Mouse (Mus musculus): ENCODE measurements at regions not wholly inside any gene's neighbourhood (a gene's known extent, or its start where the extent isn't known, plus 50 kb on each side); places are given as distances from the start of the nearest gene placed in this dataset.

DNA sequence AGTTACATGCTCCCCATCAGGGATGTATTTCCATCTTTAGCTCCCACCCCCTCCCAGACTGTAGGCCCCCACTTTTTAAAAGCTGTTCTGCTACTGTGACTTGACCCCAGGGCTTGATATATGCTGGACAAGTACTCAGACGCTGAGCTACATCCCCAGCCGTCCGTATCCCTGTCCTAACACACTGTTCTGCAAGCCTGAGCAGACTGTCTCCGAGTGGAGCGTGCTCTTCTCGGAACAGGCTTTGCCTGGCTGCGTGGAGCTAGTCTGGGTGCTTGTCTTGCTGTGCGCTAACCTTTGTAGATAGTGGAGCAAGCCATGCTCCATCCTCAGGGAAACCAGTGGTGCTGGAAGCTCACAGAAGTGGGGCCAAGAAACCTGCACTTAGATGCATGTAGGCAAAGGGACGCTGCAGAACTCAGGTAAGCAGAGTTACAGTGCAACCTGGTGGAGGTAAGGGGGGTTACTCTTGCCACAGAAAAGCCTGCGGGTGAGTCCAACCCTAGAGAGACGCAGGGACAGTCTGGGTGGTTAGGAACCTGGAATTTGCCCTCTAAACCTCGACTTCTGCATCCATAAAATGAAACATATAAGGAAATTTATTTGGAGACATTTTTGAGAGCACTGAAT is 67.2 kb upstream of the Dhx40 start:
- ATAC-seq (ENCODE audit: insufficient read depth) = no peak
- TF ChIP-seq CTCF (IDR thresholded peaks at IDR 0.05; ENCODE audit: low read depth) (peak; percentile 50), EP300 (IDR thresholded peaks at IDR 0.05; ENCODE audit: low read depth) (no peak)
- H3K4me2 ChIP-seq (ENCODE audit: low read depth) = no peak overlapping the region

DNA sequence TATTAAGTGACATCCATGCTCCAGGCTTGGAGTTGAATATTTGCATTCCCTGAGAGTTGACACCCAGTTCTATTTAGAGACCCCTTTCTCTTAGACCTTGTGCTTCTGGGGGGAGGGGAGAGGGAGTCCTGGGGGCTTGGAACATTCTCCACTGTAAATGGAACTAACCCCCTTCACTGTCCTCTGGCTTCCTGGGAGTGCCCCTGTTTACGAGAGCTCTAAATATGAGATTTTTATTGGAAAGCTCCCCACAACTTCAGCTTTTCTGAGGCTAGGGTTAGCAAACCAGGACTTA is 65.8 kb upstream of the Dhx40 start:
- H3K4me2 ChIP-seq (ENCODE audit: low read depth) = no peak overlapping the region

More for the DNA sequence above, 67.2 kb upstream of the Dhx40 start:
- H3K27ac ChIP-seq = no peak overlapping the region
- no peaks in the 10 kb centered on the region for H3K27me3 ChIP-seq (ENCODE audit: control insufficient read depth, insufficient read depth, low read length)
- peaks cover 0 to 19% of the 10 kb centered on the region in 2 experiments; a peak in 2 of 4 replicates for H3K4me1 ChIP-seq (replicated peaks; ENCODE audit: control insufficient read depth in 2 of 2, insufficient read depth in 2 of 2, low read length in 1 of 2)
- no peak for DNase-seq (ENCODE audit: low read depth in 3 of 3, low spot score in 3 of 3)
- H3K4me3 ChIP-seq (ENCODE audit: insufficient read depth in 1 of 2, low read depth in 2 of 2, low read length in 2 of 2) = no peak overlapping the region
- no peaks in the 10 kb centered on the region for H3K9me3 ChIP-seq (ENCODE audit: control insufficient read depth, low read length)
- no peak overlapping the region for H3K9ac ChIP-seq (replicated peaks)
- 61% methylated on average over 12 of the region's 12 CpGs for WGBS (ENCODE audit: insufficient replicate concordance)
- no peaks in the 10 kb centered on the region for H3K36me3 ChIP-seq (replicated peaks; ENCODE audit: control insufficient read depth, insufficient read depth, low read depth)

DNA sequence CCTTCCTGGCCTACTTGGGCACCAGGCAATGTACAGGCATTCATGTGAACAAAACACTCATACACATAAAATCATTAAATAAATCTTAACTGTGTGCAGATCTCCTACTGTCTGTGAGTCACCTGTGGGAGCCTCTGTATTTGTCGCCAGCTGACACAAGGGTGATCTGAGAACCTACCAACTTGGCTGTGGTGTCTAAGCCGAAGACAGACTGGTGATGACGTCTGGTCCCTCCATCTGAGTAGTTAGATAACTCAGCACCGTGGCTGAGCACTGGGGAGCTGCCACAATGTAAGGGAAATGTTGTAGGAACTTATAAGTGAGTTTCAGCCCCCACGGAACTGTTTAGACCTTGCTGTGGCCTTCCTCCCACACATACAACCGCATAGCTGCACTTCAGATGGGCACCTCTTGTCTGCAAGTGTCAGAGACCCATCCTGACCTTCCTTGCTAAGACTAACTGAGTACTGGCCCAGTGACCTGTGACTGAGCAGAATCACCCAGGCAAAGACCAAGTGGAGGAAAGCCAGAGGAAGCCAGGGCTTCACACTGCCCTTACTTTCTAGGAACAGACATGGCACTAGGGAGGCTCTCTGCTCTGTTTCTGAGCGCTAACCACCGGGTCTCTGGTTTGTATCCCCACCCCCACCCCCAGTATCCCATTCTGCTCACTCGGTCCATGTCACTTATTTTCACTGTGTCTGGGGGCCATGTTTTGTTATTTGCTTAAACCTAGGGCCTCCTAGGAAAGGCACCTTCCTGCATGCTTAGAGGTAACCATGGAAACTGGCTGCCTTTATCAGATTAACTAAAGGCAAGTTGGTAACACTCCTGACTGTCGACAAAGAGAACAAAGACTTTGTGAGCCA is 65.2 kb upstream of the Dhx40 start:
- Histone ChIP-seq H3K36me3 (replicated peaks; ENCODE audit: control insufficient read depth, insufficient read depth, low read depth) (no peaks in the 10 kb centered on the region), H3K27ac (no peak overlapping the region), H3K4me2 (ENCODE audit: low read depth) (no peak overlapping the region), H3K4me3 (ENCODE audit: insufficient read depth in 1 of 2, low read depth in 2 of 2, low read length in 2 of 2) (no peak overlapping the region), H3K9ac (replicated peaks) (no peak overlapping the region), H3K4me1 (replicated peaks; ENCODE audit: control insufficient read depth in 2 of 2, insufficient read depth in 2 of 2, low read length in 1 of 2) (peaks cover 0 to 19% of the 10 kb centered on the region in 2 experiments; a peak in 2 of 4 replicates), H3K9me3 (ENCODE audit: control insufficient read depth, low read length) (no peaks in the 10 kb centered on the region), H3K27me3 (ENCODE audit: control insufficient read depth, insufficient read depth, low read length) (no peaks in the 10 kb centered on the region)
- 35% methylated on average over 10 of the region's 10 CpGs for WGBS (ENCODE audit: insufficient replicate concordance)
- no peak for DNase-seq (ENCODE audit: low read depth in 3 of 3, low spot score in 3 of 3)
- ATAC-seq (ENCODE audit: insufficient read depth) = no peak
- TF ChIP-seq CTCF (IDR thresholded peaks at IDR 0.05; ENCODE audit: low read depth) = no peak
- TF ChIP-seq EP300 (IDR thresholded peaks at IDR 0.05; ENCODE audit: low read depth) = no peak

More for the DNA sequence above, 65.8 kb upstream of the Dhx40 start:
- Histone ChIP-seq H3K27ac (no peak overlapping the region), H3K27me3 (ENCODE audit: control insufficient read depth, insufficient read depth, low read length) (no peaks in the 10 kb centered on the region), H3K4me1 (replicated peaks; ENCODE audit: control insufficient read depth in 2 of 2, insufficient read depth in 2 of 2, low read length in 1 of 2) (peaks cover 0 to 19% of the 10 kb centered on the region in 2 experiments; a peak in 2 of 4 replicates), H3K4me3 (ENCODE audit: insufficient read depth in 1 of 2, low read depth in 2 of 2, low read length in 2 of 2) (no peak overlapping the region), H3K9me3 (ENCODE audit: control insufficient read depth, low read length) (no peaks in the 10 kb centered on the region), H3K9ac (replicated peaks) (no peak overlapping the region), H3K36me3 (replicated peaks; ENCODE audit: control insufficient read depth, insufficient read depth, low read depth) (no peaks in the 10 kb centered on the region)
- no peak for DNase-seq (ENCODE audit: low read depth in 3 of 3, low spot score in 3 of 3)
- ATAC-seq (ENCODE audit: insufficient read depth) = no peak
- WGBS (ENCODE audit: insufficient replicate concordance) = 68% methylated on average over 1 of the region's 1 CpGs
- TF ChIP-seq EP300 (IDR thresholded peaks at IDR 0.05; ENCODE audit: low read depth) (no peak), CTCF (IDR thresholded peaks at IDR 0.05; ENCODE audit: low read depth) (no peak)

DNA sequence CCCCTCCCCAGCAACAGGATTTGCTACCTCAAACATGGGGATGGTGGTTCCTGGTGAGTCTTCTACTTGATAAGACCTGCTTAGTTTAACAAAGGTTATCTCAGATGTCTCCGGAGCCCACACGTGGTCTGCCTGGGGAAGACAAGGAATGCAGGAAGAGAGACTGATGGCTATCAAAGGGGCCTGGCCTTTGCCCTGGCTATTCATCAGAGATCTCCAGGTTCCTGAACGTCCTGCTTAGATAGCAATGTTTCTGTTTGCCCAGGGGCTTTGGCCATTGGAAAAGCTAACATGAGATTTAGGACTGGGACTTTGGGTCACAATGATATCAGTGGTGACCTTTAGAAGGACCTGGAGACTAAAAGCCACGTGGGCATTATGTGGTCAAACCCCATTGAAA is 64.2 kb upstream of the Dhx40 start:
- Histone ChIP-seq H3K4me3 (ENCODE audit: insufficient read depth in 1 of 2, low read depth in 2 of 2, low read length in 2 of 2) (no peak overlapping the region), H3K27ac (no peak overlapping the region), H3K4me2 (ENCODE audit: low read depth) (no peak overlapping the region), H3K4me1 (replicated peaks; ENCODE audit: control insufficient read depth in 2 of 2, insufficient read depth in 2 of 2, low read length in 1 of 2) (peaks cover 0 to 19% of the 10 kb centered on the region in 2 experiments; a peak in 2 of 4 replicates), H3K36me3 (replicated peaks; ENCODE audit: control insufficient read depth, insufficient read depth, low read depth) (no peaks in the 10 kb centered on the region), H3K27me3 (ENCODE audit: control insufficient read depth, insufficient read depth, low read length) (no peaks in the 10 kb centered on the region), H3K9me3 (ENCODE audit: control insufficient read depth, low read length) (no peaks in the 10 kb centered on the region), H3K9ac (replicated peaks) (no peak overlapping the region)
- no peak for TF ChIP-seq CTCF (IDR thresholded peaks at IDR 0.05; ENCODE audit: low read depth)
- WGBS (ENCODE audit: insufficient replicate concordance) = 4% methylated on average over 4 of the region's 4 CpGs
- ATAC-seq (ENCODE audit: insufficient read depth) = no peak
- DNase-seq (ENCODE audit: low read depth in 3 of 3, low spot score in 3 of 3) = no peak

DNA sequence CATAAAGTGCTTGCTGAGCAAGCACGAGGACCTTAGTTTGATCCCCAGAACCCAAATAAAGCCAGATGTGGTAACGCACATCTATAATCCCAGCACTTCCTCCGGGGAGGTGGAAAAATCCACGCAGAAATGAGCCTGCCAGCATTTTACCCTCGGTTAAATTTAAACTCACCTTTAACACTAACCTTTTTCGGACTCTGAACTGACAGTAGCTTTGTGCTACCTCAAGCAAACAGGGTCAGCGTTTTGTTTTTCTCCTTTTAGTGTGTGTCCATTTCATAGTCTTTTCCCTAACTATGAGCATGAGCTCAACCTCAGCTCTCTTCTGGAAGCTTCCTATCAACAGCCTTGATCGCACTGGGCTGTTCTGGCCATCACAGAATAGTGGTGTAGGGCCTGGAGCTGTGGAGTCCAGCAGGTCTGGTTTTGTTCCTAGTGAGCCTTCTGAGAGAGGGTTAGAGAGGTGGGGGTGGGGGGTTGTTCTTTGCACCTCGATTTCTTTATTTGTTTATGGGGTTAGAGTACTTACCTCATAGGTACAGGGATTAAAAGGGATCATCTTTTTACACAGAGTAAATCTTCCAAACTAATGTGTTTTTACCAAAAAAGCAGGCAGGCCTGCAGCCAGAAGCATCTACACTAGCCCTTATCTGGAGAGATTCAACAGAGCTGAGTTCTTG is 63.1 kb upstream of the Dhx40 start:
- no peak overlapping the region for H3K27ac ChIP-seq
- TF ChIP-seq EP300 (IDR thresholded peaks at IDR 0.05; ENCODE audit: low read depth) (no peak), CTCF (IDR thresholded peaks at IDR 0.05; ENCODE audit: low read depth) (no peak)
- no peak overlapping the region for H3K9ac ChIP-seq (replicated peaks)
- no peak overlapping the region for H3K4me3 ChIP-seq (ENCODE audit: insufficient read depth in 1 of 2, low read depth in 2 of 2, low read length in 2 of 2)
- H3K27me3 ChIP-seq (ENCODE audit: control insufficient read depth, insufficient read depth, low read length) = no peaks in the 10 kb centered on the region
- H3K4me2 ChIP-seq (ENCODE audit: low read depth) = no peak overlapping the region
- no peaks in the 10 kb centered on the region for H3K9me3 ChIP-seq (ENCODE audit: control insufficient read depth, low read length)
- no peaks in the 10 kb centered on the region for H3K36me3 ChIP-seq (replicated peaks; ENCODE audit: control insufficient read depth, insufficient read depth, low read depth)
- ATAC-seq (ENCODE audit: insufficient read depth) (no peak), DNase-seq (ENCODE audit: low read depth in 3 of 3, low spot score in 3 of 3) (no peak)
- peaks cover 0 to 19% of the 10 kb centered on the region in 2 experiments; a peak in 2 of 4 replicates for H3K4me1 ChIP-seq (replicated peaks; ENCODE audit: control insufficient read depth in 2 of 2, insufficient read depth in 2 of 2, low read length in 1 of 2)
- WGBS (ENCODE audit: insufficient replicate concordance) = 65% methylated on average over 9 of the region's 9 CpGs

Data from liver, embryonic 14.5 days (tissue).